Mouse (Mus musculus) heart, adult 2 months (tissue): Measurements from ENCODE around the gene Il6ra. TPM values are rescaled to one million over a fixed set of nuclear protein-coding genes. Genes with fewer than 3 reads are reported as not detected.
A peak's percentile ranks its signal among the peaks of the same experiment; 100 is the strongest.

Experiments used
- DNase-seq, 2 experiments: peaks; one replicate each; pipeline ENCODE4 v3.0.0; 2021
- H3K27ac ChIP-seq: fragments of 200-600 bp; 2 replicates; pipeline ENCODE4 v1.8.1; 2022
- H3K27me3 ChIP-seq: fragments of 200-500 bp; 2 replicates; pipeline ENCODE4 v1.6.1; 2012; ENCODE audit warnings: mild to moderate bottlenecking, low read length, inconsistent platforms, mixed read lengths; ENCODE audit not compliant: control insufficient read depth, insufficient read depth
- H3K36me3 ChIP-seq: fragments of 200-500 bp; 2 replicates; pipeline ENCODE4 v1.6.1; 2012; ENCODE audit warnings: low read length, inconsistent platforms; ENCODE audit not compliant: control insufficient read depth, insufficient read depth
- H3K4me1 ChIP-seq: fragments of 200-500 bp; 2 replicates; pipeline ENCODE4 v1.6.1; 2011; ENCODE audit warnings: low read length; ENCODE audit not compliant: control insufficient read depth, insufficient read depth
- H3K4me3 ChIP-seq: fragments of 200-600 bp; 2 replicates; pipeline ENCODE4 v1.8.1; 2022
- H3K79me2 ChIP-seq: fragments of 200-500 bp; replicated peaks from 2 replicates; pipeline ENCODE4 v1.6.1; 2012; ENCODE audit warnings: mild to moderate bottlenecking, inconsistent platforms, low read length, moderate library complexity, mixed read lengths; ENCODE audit not compliant: control insufficient read depth, insufficient read depth
- H3K9ac ChIP-seq: fragments of 200-500 bp; 2 replicates; pipeline ENCODE4 v1.6.1; 2012; ENCODE audit warnings: low read depth, mild to moderate bottlenecking, control low read depth, inconsistent platforms, low read length, mixed read lengths
- CTCF ChIP-seq: fragments of 200-600 bp; IDR thresholded peaks from 2 replicates; pipeline ENCODE4 v1.8.1; 2022; ENCODE audit warnings: antibody characterized with exemption, mild to moderate bottlenecking, moderate library complexity
- EP300 ChIP-seq: fragments of 200-500 bp; IDR thresholded peaks from 2 replicates; pipeline ENCODE4 v1.6.1; 2011; ENCODE audit warnings: low read depth, low read length, control low read depth; ENCODE audit not compliant: insufficient read depth
- POLR2A ChIP-seq: fragments of 200-500 bp; IDR thresholded peaks from 2 replicates; pipeline ENCODE4 v1.6.1; 2011; ENCODE audit warnings: mild to moderate bottlenecking, low read depth, low read length, control low read depth; ENCODE audit not compliant: insufficient read depth
- WGBS: fragments of 180-500 bp; shearing (Covaris S2); methylation state at CpG from one replicate; pipeline ENCODE4 v1.1.7; 2018; 5-methylcytosine and 5-hydroxymethylcytosine counted together
- intact Hi-C: fragments of 180-260 bp; cut with DNase I; formaldehyde crosslinking; loops from one replicate; pipeline ENCODE4 v1.15.1; 2025
- polyA plus RNA-seq: library from polyadenylated mRNA; depleted of rRNA; stranded (reverse); fragments of >200 nt; gene quantifications from 2 replicates; pipeline ENCODE4 v1.2.3, GENCODE M21; 2012
- total RNA-seq, 2 experiments: library from RNA; stranded (reverse); gene quantifications; 2 replicates each; pipeline ENCODE4 v1.2.3; 2021

Il6ra gene
- total and polyA plus RNA-seq, 3 experiments: 2.8 to 4.8 (median 4.3) TPM

DNA sequence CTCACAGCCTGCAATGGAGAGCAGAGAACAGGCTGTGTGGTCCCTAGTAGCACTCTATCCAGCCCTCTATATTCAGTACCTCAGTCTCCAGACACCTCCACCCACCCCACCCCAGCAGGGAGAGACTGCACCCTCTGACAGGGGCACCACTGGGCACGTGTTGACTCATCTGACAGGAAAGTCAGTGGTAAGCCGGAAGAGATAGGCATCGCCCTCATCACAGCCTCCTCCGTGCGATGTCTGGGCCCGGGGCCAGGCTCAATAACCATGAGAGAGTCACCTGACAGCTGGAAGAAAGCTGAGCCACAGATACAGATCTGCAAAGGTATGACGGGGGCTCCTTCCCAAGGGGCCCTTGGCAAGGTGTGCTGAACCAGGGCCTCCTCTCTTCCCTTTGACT lies 40.8 kb downstream of the Il6ra start:
- WGBS: 50% methylated on average over 7 of the region's 7 CpGs
- intact Hi-C loops: loop anchor here (5.0 kb wide), 1 partner anchor 40 kb away; the partner anchor contains the start of gene Il6ra
- peak in 1 of 2 experiments; percentile 41 for DNase-seq

DNA sequence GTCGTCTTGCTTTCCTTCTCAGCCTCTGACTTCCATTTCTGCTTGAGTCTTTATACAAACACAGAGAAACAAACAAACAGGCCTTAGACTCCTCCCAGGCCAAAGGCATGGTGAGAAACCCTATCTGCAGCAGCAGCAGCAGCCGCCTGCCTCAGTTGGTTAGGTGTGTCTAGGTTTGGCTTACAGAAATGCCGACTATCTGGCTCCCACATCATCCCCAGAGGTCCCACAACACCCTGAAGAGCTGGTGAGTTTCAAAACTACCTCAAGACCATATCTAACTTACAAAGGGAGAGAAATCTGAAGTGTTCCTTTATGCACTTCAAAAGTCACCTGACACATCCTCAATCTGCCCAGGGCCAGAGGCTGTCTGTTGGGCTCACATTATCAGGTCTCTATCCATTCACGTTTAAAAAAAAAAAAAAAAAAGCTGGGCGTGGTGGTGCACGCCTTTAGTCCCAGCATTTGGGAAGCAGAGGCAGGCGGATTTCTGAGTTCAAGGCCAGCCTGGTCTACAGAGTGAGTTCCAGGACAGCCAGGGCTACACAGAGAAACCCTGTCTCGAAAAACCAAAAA lies 41.6 kb downstream of the Il6ra start:
- Histone ChIP-seq H3K9ac (no peak overlapping the region), H3K4me3 (no peak overlapping the region), H3K79me2 (no peaks in the 10 kb centered on the region), H3K27me3 (no peaks in the 10 kb centered on the region), H3K36me3 (no peaks in the 10 kb centered on the region; the same call in 1 of the 2 replicates), H3K27ac (no peak overlapping the region), H3K4me1 (peaks cover 11% of the 10 kb centered on the region)
- 74% methylated on average over 8 of the region's 8 CpGs for WGBS
- TF ChIP-seq CTCF (no peak), POLR2A (no peak), EP300 (no peak)
- no peak for DNase-seq
- intact Hi-C loops: loop anchor here (5.0 kb wide), 1 partner anchor 41 kb away; the partner anchor contains the start of gene Il6ra

More for the DNA sequence above, 40.8 kb downstream of the Il6ra start:
- H3K27ac ChIP-seq: no peak overlapping the region
- no peak for TF ChIP-seq POLR2A
- no peak for TF ChIP-seq CTCF
- no peak for TF ChIP-seq EP300
- H3K27me3 ChIP-seq: no peaks in the 10 kb centered on the region
- no peak overlapping the region for H3K9ac ChIP-seq
- H3K4me3 ChIP-seq: no peak overlapping the region
- H3K36me3 ChIP-seq: no peaks in the 10 kb centered on the region; the same call in 1 of the 2 replicates
- H3K4me1 ChIP-seq: peaks cover 11% of the 10 kb centered on the region
- no peaks in the 10 kb centered on the region for H3K79me2 ChIP-seq

DNA sequence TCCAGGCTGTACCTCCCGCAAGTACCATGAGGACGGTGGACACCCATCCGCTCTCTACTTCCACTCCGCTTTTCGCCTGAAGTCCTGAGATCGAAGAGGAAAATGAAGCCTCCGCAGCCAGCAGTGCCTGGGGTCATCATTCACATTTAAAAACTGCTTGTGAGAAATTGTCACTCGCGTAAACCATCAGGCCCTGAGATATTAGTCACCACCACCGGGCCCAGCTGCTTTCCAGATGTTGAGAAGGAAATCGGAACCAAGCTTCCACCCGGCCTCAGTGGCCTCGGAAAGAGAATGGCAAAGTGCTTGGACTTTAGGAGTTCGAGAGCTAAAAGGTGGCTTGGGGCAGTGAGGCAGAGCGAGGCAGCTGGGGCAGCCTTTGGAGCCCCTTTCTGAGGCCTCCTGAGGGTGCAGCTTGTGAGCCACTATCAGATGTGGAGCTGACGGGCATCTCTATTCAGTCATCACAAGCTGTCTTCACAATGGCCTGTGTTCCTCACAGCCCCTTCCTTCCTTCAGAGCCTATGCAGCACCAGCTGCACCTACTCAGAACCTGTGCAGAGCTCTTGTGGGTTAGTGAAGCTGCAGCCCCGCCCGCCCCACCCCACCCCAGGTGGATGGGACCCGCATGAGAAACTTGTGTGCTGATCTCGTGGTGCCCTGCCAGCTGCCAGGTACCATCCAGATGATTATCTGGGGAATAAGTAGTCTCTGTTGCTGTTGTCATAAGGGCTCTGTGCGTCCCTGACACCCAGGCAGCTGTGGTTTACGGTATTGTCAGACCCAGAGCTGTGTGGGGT lies 42.3 kb downstream of the Il6ra start:
- WGBS: 69% methylated on average over 22 of the region's 22 CpGs
- no peaks in the 10 kb centered on the region for H3K27me3 ChIP-seq
- H3K4me3 ChIP-seq: no peak overlapping the region
- peaks cover 11% of the 10 kb centered on the region for H3K4me1 ChIP-seq
- intact Hi-C loops: loop anchor here (5.0 kb wide), 1 partner anchor 42 kb away; the partner anchor contains the start of gene Il6ra
- no peak for DNase-seq
- TF ChIP-seq POLR2A (no peak), EP300 (no peak), CTCF (no peak)
- no peaks in the 10 kb centered on the region; the same call in 1 of the 2 replicates for H3K36me3 ChIP-seq
- peak overlapping the region; percentile 59 for H3K9ac ChIP-seq
- peak overlapping the region; percentile 64 for H3K27ac ChIP-seq
- no peaks in the 10 kb centered on the region for H3K79me2 ChIP-seq

DNA sequence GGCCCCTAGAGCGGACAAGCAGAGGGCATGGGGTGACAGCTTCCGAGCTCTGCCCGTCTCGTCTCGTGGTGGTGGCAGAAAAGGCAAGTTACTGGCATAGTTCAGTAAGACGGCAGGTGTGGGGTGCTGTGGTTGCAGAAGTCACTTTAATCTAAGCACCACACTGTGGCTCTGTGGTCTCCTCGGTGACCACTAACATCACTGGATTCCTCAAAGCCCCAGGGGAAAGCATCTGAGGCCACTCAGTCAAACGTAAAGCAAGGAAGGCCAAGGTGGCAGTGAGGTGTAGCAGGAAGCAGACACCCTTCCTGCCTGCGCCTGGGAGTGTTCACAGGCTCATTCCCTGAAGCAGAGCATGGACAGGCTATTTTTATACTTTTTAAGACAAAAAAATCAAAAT lies 43.4 kb downstream of the Il6ra start:
- Histone ChIP-seq H3K4me1 (peaks cover 11% of the 10 kb centered on the region), H3K36me3 (no peaks in the 10 kb centered on the region; the same call in 1 of the 2 replicates), H3K9ac (no peak overlapping the region), H3K79me2 (no peaks in the 10 kb centered on the region), H3K4me3 (no peak overlapping the region), H3K27ac (peak overlapping the region; percentile 64; the same call in 1 of the 2 replicates), H3K27me3 (no peaks in the 10 kb centered on the region)
- whole genome bisulfite sequencing: 50% methylated on average over 9 of the region's 9 CpGs
- no peak for TF ChIP-seq CTCF
- TF ChIP-seq EP300: no peak
- TF ChIP-seq POLR2A: no peak
- DNase-seq: peak in 1 of 2 experiments; percentile 63
- intact Hi-C loops: loop anchor here (5.0 kb wide), 1 partner anchor 93 kb away; the partner anchor contains the start of gene Atp8b2

DNA sequence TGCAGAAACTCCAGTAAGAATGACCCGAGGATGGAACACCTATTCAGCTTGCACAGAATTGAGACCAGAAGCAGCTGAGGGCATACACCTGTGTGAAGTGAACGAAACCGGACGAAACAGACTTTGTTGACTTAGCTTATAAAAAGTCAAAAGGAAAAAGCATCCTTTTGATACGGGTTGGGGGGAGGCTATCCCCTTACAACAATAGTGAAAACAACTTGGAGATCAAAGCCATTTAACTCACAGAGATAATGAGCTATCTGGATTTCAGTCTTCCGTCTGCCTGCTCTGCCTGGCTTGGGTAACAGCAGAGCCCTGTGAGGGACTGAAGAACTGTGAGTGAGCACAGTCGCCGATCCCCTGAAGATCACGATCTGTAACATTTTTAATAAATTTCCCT lies 44.0 kb downstream of the Il6ra start:
- Histone ChIP-seq H3K36me3 (peaks cover 2% of the 10 kb centered on the region), H3K4me3 (no peak overlapping the region), H3K79me2 (no peaks in the 10 kb centered on the region), H3K27me3 (no peaks in the 10 kb centered on the region), H3K27ac (peak overlapping the region; percentile 64; the same call in 1 of the 2 replicates), H3K4me1 (peaks cover 12% of the 10 kb centered on the region), H3K9ac (no peak overlapping the region)
- intact Hi-C loops: loop anchor here (5.0 kb wide), 1 partner anchor 93 kb away; the partner anchor contains the start of gene Atp8b2
- 51% methylated on average over 9 of the region's 9 CpGs for WGBS
- DNase-seq: no peak
- TF ChIP-seq EP300 (no peak), CTCF (no peak), POLR2A (no peak)

DNA sequence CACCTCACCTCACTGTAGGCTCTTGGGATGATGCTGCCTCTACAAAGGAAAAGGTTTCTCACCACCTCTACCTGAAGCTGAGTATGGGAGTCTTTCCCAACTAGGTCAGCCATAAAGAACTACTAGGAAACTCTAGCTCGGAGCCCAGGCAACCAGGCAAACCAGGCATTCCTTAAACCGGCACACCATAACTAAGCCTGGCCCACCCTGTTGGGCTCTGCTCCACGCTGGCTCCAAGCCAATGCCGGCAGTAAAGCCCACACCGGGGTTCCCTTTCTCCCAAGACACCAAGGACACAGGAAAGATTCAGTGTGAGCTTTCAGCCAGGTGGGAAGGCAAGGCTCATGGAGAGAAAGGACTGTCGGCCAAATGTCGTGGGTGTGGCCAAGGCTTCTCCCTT lies 44.6 kb downstream of the Il6ra start:
- Histone ChIP-seq H3K79me2 (no peaks in the 10 kb centered on the region), H3K36me3 (peaks cover 4% of the 10 kb centered on the region), H3K9ac (no peak overlapping the region), H3K27ac (no peak overlapping the region; the same call in 1 of the 2 replicates), H3K4me1 (peaks cover 16% of the 10 kb centered on the region), H3K4me3 (no peak overlapping the region), H3K27me3 (no peaks in the 10 kb centered on the region)
- TF ChIP-seq EP300 (no peak), POLR2A (no peak), CTCF (no peak)
- no peak for DNase-seq
- intact Hi-C loops: loop anchor here (5.0 kb wide), 1 partner anchor 94 kb away; the partner anchor contains the start of gene Atp8b2
- 15% methylated on average over 7 of the region's 7 CpGs for WGBS
